Mouse (Mus musculus) intestine, postnatal 0 days (tissue): Measurements from ENCODE around the gene Nus1. TPM values are rescaled to one million over a fixed set of nuclear protein-coding genes. Genes with fewer than 3 reads are reported as not detected.

Experiments used
- ATAC-seq: fragments of 200-750 bp; cut with Nextera tagmentation; 2 replicates; pipeline ENCODE4 v1.8.0; 2017; ENCODE audit warnings: mild to moderate bottlenecking, moderate TSS enrichment, moderate library complexity
- H3K27ac ChIP-seq: fragments of 300-500 bp; sonication (generic); 2 replicates; pipeline ENCODE4 v1.5.1; 2014; ENCODE audit warnings: mild to moderate bottlenecking, low read depth, low read length, moderate library complexity
- H3K27me3 ChIP-seq: fragments of 300-500 bp; sonication (generic); replicated peaks from 2 replicates; pipeline ENCODE4 v1.6.1; 2014; ENCODE audit warnings: low read length, mixed read lengths; ENCODE audit not compliant: control insufficient read depth, insufficient read depth
- H3K36me3 ChIP-seq: fragments of 300-500 bp; sonication (generic); 2 replicates; pipeline ENCODE4 v1.6.1; 2014; ENCODE audit warnings: mild to moderate bottlenecking, moderate library complexity; ENCODE audit not compliant: control insufficient read depth, insufficient read depth
- H3K4me1 ChIP-seq: fragments of 300-500 bp; sonication (generic); replicated peaks from 2 replicates; pipeline ENCODE4 v1.6.1; 2014; ENCODE audit warnings: antibody characterized with exemption, low read length, mixed read lengths; ENCODE audit not compliant: control insufficient read depth, insufficient read depth
- H3K4me2 ChIP-seq: fragments of 300-500 bp; sonication (generic); replicated peaks from 2 replicates; pipeline ENCODE4 v1.6.1; 2014; ENCODE audit warnings: low read depth, mild to moderate bottlenecking, moderate library complexity
- H3K4me3 ChIP-seq: fragments of 300-500 bp; sonication (generic); 2 replicates; pipeline ENCODE4 v1.5.1; 2014; ENCODE audit warnings: low read depth, low read length
- H3K9ac ChIP-seq: fragments of 300-500 bp; sonication (generic); 2 replicates; pipeline ENCODE4 v1.6.1; 2014; ENCODE audit warnings: mild to moderate bottlenecking, low read depth, low read length
- H3K9me3 ChIP-seq: fragments of 300-500 bp; sonication (generic); 2 replicates; pipeline ENCODE4 v1.6.1; 2016; ENCODE audit warnings: mixed run types; ENCODE audit not compliant: control insufficient read depth
- CTCF ChIP-seq: sonication (generic); IDR thresholded peaks from 2 replicates; pipeline ENCODE4 v1.5.1; 2016; ENCODE audit warnings: low read depth, mild to moderate bottlenecking, control low read depth, antibody characterized with exemption, moderate library complexity
- WGBS: fragments of 180-500 bp; shearing (Covaris S2); extraction: QIAGEN DNeasy Blood & Tissue Kit; methylation state at CpG from one replicate; pipeline ENCODE4 v1.1.7; 2014; 5-methylcytosine and 5-hydroxymethylcytosine counted together
- polyA plus RNA-seq: library from polyadenylated mRNA; unstranded; fragments of >200 nt; fragmentation: Nextera tagmentation; extraction: Ambion mirVana; gene quantifications from 2 replicates; pipeline ENCODE4 v1.2.1, GENCODE M21; 2015

Nus1 gene
- polyA plus RNA-seq, 1 experiment from 2014 or later = 24.7 TPM

GRCm38 (mm10) chr10:52407526-52407925 lies 9.8 kb upstream of the Nus1 start:
- H3K9ac ChIP-seq = no peak overlapping the region
- 85% methylated on average over 2 of the region's 2 CpGs for whole genome bisulfite sequencing
- no peaks in the 10 kb centered on the region for H3K9me3 ChIP-seq

GRCm38 (mm10) chr10:52415020-52415419 lies 2.3 kb upstream of the Nus1 start:
- WGBS = 87% methylated on average over 2 of the region's 2 CpGs
- H3K27me3 ChIP-seq = no peaks in the 10 kb centered on the region
- no peak for ATAC-seq
- H3K9ac ChIP-seq = no peak overlapping the region
- no peaks in the 10 kb centered on the region for H3K36me3 ChIP-seq
- H3K4me1 ChIP-seq = 0 out of 2 replicates have a peak, but pooled peaks cover 3% of the 10 kb centered on the region
- H3K9me3 ChIP-seq = no peaks in the 10 kb centered on the region
- no peak overlapping the region for H3K4me3 ChIP-seq
- no peak for TF ChIP-seq CTCF
- no peak overlapping the region for H3K4me2 ChIP-seq
- no peak overlapping the region for H3K27ac ChIP-seq

More at GRCm38 (mm10) chr10:52407526-52407925, 9.8 kb upstream of the Nus1 start:
- H3K27ac ChIP-seq = no peak overlapping the region
- TF ChIP-seq CTCF = no peak
- no peaks in the 10 kb centered on the region for H3K4me1 ChIP-seq
- no peaks in the 10 kb centered on the region for H3K36me3 ChIP-seq
- ATAC-seq = no peak
- no peaks in the 10 kb centered on the region for H3K27me3 ChIP-seq
- no peak overlapping the region for H3K4me3 ChIP-seq
- no peak overlapping the region for H3K4me2 ChIP-seq

GRCm38 (mm10) chr10:52416458-52416857 lies 889 bp upstream of the Nus1 start:
- Histone ChIP-seq H3K27ac (no peak overlapping the region), H3K9ac (peak overlapping the region; percentile 48; the same call in 1 of the 2 replicates), H3K9me3 (no peaks in the 10 kb centered on the region), H3K4me2 (peak overlapping the region; percentile 73), H3K4me1 (peaks cover 6% of the 10 kb centered on the region; the same call in 1 of the 2 replicates), H3K4me3 (peak overlapping the region; percentile 100), H3K27me3 (no peaks in the 10 kb centered on the region), H3K36me3 (no peaks in the 10 kb centered on the region)
- 29% methylated on average over 2 of the region's 2 CpGs for WGBS
- TF ChIP-seq CTCF = no peak
- ATAC-seq = no peak

- peaks cover 6% of the 10 kb centered on the region; the same call in 1 of the 2 replicates for H3K4me1 ChIP-seq
- no peaks in the 10 kb centered on the region for H3K27me3 ChIP-seq
- peak overlapping the region; percentile 100 for H3K4me3 ChIP-seq
- ATAC-seq = peak; percentile 18
- H3K9ac ChIP-seq = peak overlapping the region; percentile 94
- no peaks in the 10 kb centered on the region for H3K36me3 ChIP-seq
- 2% methylated on average over 39 of the region's 39 CpGs for WGBS
- H3K9me3 ChIP-seq = no peaks in the 10 kb centered on the region
- peak overlapping the region; percentile 73 for H3K4me2 ChIP-seq
- peak overlapping the region; percentile 96 for H3K27ac ChIP-seq
- no peak for TF ChIP-seq CTCF
Observed at GRCm38 (mm10) chr10:52417998-52418860, 882 bp downstream of the Nus1 start.

- Histone ChIP-seq H3K4me1 (peaks cover 9% of the 10 kb centered on the region), H3K27me3 (no peaks in the 10 kb centered on the region), H3K4me3 (peak overlapping the region; percentile 100), H3K27ac (peak overlapping the region; percentile 96), H3K4me2 (peak overlapping the region; percentile 73), H3K36me3 (no peaks in the 10 kb centered on the region), H3K9me3 (no peaks in the 10 kb centered on the region), H3K9ac (peak overlapping the region; percentile 24; the same call in 1 of the 2 replicates)
- no peak for TF ChIP-seq CTCF
- ATAC-seq = no peak
- 22% methylated on average over 5 of the region's 5 CpGs for WGBS
Observed at GRCm38 (mm10) chr10:52418931-52419330, 1.6 kb downstream of the Nus1 start.

- TF ChIP-seq CTCF = no peak
- no peak for ATAC-seq
- Histone ChIP-seq H3K27me3 (no peaks in the 10 kb centered on the region), H3K9me3 (no peaks in the 10 kb centered on the region), H3K9ac (peak overlapping the region; percentile 24; the same call in 1 of the 2 replicates), H3K27ac (peak overlapping the region; percentile 96), H3K4me3 (peak overlapping the region; percentile 100), H3K4me2 (peak overlapping the region; percentile 73), H3K36me3 (no peaks in the 10 kb centered on the region), H3K4me1 (peaks cover 10% of the 10 kb centered on the region)
- 39% methylated on average over 4 of the region's 4 CpGs for WGBS
Observed at GRCm38 (mm10) chr10:52419402-52419801, 2.1 kb downstream of the Nus1 start.
